Mouse (Mus musculus) ovary, postnatal 14 days (tissue): ENCODE data around the gene Lix1l.

ENCODE experiments used
- DNase-seq: peaks from one replicate; pipeline ENCODE4 v3.0.0; 2022; ENCODE audit warnings: low spot score

Lix1l gene

GRCm38 (mm10) chr3:96565105-96565504, 35.8 kb upstream of the Lix1l start:
- no peak for DNase-seq

GRCm38 (mm10) chr3:96566661-96567450, 34.1 kb upstream of the Lix1l start:
- DNase-seq: no peak

DNA sequence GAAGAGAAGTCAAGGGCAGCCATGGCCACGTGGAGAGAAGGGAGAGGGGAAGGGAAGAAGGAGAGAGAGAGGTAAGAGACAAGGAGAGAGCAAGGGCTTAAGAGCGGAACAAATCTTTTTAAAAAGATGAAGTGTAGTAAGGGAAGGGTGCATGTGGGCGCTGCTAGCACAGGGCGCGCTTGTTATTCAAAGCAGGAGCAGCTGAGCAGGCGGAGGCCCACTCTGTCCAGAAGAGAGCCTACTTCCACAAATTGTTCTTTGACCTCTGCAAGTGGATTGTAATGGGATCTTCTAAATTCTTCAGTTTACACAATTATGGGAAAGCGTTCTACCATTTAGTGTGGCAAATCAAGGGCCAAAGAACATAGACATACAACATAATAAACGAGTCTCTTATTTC, 32.3 kb upstream of the Lix1l start:
- no peak for DNase-seq

DNA sequence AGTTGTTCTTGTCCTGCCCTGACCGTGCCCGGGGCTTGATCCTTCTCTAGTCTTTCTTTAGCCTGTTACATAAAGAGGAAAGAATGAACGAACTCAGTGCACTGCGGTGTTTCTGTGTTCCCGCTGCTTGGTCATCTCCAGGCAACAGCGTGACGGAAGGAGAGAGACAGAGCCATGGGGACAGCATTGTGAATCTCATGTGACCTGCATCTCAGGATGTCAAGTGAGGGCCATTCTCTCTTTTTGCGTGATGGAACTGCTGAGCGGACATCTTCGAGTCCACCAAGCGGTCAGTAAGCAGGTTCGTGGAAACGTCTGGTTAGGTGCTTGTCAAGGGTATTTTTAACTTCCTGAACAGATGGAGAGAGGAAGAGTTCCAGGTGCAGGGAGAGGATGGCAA, 31.4 kb upstream of the Lix1l start:
- no peak for DNase-seq

GRCm38 (mm10) chr3:96569966-96570605, 30.9 kb upstream of the Lix1l start:
- DNase-seq: no peak

DNA sequence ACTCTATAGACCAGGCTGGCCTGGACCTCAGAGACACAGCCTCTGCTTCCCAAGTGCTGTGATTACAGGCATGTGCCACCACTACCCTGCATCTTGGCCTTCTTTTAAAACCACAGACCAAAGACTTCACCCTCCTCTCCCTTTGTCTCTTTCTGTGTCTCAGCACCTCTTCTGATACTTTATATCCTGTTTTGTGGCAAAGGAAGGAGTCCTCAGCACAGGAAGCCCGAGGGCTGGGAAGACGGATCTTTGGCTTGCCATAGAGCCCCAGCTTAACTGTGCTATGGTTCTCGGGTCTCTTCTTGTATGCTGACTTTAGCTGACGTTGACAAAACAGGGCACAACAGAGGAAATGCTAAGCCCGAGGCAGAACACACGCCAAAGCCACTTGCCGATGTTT, 30.3 kb upstream of the Lix1l start:
- DNase-seq: no peak

DNA sequence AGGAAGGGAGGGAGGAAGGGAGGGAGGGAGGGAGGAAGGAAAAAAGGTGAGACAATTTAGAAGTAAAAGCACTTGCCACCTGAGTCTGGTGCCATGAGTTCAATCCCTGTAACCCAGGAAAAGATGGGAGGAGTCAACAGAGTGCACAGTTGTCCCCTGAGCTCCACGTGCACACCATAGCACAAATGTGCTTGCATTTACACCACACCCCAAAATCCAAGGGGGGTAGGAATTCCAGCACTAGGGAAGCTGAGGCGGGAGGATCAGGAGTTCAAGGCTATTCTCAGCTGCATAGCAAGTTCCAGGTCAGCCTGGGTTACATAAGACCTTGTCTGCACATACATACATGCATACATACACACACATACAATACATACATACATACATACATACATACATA, 29.6 kb upstream of the Lix1l start:
- no peak for DNase-seq

DNA sequence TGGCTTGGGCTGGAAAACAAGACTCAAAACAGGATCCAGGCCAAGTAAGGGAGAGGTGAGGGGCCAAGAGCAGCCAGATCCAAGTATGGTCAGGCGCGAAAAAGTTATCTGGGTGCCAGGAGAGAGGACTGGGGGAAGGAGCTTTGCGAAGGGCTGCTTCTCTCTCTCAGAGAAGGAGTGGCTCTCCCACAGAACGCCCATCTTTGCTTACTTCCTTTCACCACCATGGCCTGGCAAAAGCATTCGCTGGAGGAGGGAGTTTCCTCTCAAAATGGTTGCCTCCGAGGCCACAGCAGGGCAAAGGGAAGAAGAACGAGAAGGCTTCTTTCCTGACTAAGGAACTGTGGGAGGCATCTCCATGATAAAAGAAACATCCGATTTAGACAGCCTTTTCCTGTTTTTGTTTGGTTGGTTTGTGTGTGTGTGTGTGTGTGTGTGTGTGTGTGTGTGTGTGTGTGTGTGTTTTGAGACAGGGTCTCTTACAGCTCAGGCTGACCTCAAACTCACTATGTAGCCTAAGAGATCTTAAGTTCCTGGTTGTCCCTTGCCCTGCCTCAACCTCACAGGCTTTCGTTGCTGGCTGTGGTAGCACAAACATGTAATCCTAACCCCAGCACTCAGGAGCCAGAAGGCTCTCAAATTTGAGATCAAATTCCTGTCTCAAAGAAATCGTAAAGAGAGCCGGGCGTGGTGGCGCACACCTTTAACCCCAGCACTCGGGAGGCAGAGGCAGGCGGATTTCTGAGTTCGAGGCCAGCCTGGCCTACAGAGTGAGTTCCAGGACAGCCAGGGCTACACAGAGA, 28.9 kb upstream of the Lix1l start:
- DNase-seq: no peak

DNA sequence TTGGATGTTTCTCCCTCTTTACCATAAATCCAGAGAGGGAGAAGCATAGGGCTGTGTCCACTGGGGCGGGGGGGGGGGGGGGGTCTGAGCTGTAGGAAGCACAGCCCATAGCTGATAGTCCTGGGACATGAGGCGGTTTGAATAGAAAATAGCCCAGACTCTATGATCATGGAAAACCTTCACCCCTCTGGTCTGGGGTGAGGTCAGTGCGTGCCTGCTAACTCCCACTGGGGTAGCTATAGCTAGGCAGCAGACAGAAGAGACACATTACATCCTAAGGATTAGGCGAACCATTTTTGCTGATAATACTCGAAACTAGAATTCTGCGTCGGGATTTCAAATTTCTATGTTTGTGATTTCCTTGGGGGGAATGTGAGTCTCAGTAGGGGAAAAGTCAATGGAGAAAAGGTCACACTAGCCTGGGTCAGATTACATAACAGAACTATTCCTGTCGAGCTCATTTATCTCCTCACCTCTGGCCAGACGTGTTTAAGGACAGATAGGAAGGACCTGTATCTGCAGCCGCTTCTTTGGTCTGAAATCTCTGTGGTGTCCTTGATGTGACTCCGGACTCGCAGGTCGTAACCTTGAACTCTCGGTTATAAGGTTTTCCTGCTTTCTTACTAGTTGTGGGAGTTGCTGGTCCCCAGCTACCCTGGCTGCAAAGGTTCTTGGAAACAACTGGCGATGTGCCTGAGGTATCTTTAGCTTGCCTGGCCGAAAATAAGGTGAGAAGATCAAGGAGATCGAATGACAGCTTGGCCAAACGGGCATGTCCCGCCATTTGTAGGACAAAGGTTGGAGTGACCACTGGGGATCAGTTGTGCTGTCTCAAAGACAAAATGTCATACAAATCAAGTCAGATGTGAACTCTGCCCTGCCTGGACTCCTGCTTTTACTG, 27.1 kb upstream of the Lix1l start:
- no peak for DNase-seq

DNA sequence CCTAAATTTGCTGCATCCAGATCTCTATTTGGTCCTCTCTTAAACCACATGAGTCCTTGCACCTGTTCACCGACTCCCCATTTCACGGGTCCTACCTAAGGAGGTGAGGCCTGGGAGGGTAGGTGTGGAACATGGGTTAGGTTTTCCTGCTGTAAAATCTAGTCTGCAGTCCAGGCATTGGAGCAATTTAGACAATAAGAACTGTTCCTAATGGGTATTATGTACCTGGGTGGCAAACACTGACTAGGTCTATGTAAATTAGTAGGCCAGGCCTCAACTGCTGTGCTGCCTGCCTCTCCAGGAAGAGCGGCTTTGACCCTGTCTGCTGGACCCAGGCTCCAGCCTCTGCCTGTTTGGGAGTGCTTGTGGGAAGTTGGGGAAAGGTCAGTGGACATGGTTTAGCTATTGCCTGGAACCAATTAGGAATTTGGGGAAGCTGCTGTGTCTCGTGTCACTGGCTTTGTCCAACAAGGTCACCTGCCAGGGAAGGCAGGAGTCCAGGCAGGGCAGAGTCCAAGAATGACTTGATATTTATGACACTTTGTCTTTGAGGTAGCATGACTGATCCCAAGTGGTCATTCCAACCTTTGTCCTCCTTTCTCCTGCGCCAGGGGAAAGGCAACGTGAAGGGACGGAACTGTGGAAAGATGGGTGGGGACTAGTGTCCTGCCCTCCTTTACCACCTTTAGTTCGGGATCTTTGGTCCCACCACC, 25.5 kb upstream of the Lix1l start:
- no peak for DNase-seq

DNA sequence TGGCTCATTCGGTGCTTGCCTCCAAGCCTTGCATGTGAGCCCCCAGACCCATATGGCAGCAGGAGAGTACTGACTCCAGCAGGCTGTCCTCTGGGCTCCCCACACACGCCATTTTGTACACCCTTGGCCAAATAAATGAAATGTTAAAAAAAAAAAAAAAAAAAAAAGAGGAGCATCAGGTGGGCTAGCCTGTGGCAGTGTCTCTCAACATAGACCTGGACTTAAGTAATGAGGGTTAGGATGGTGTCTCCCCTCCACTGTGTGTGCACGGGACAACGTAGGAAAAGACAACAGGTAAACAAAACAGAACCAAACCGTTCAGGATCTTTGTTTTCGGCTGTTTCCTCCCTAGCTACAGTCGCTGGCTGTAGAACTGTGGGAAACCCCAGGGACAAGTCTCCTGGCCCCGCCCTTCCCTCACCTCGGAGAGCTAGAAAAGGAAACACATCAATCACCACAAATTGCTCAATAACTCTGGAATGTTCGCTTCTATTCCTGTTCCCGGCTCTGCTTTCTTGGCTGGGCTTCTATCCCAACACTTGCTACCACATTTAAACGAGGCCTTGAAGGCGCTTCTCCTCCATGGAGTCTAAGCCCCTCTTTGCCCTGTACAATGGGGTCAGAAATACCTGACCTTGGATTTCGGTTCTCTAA, 24.8 kb upstream of the Lix1l start:
- DNase-seq: no peak

- DNase-seq: peak; percentile 81
Measured at GRCm38 (mm10) chr3:96576690-96577541, 24.0 kb upstream of the Lix1l start, which contains the start of gene Gm16253. Gm16253 (plus strand) TSS chr3:96576984.

GRCm38 (mm10) chr3:96577566-96577965, 23.4 kb upstream of the Lix1l start:
- no peak for DNase-seq

GRCm38 (mm10) chr3:96578561-96579238, 22.2 kb upstream of the Lix1l start:
- DNase-seq: no peak

GRCm38 (mm10) chr3:96579239-96579750, 21.7 kb upstream of the Lix1l start:
- no peak for DNase-seq

GRCm38 (mm10) chr3:96579885-96580454, 21.0 kb upstream of the Lix1l start:
- peak; percentile 87 for DNase-seq

GRCm38 (mm10) chr3:96581141-96581540, 19.8 kb upstream of the Lix1l start:
- DNase-seq: no peak

GRCm38 (mm10) chr3:96581771-96582515, 19.0 kb upstream of the Lix1l start:
- no peak for DNase-seq
